Mouse (Mus musculus) cerebellum, adult 9-11 months (tissue): ENCODE results near the gene Chek2.

ENCODE experiments used
- DNase-seq: peaks from one replicate; pipeline ENCODE4 v3.0.0; 2022

Gene Chek2

GRCm38 (mm10) chr5:110906708-110907107 lies 66.9 kb downstream of the Chek2 start:
- no peak for DNase-seq

GRCm38 (mm10) chr5:110908879-110909278 lies 69.1 kb downstream of the Chek2 start:
- DNase-seq: no peak

- no peak for DNase-seq
Observed at GRCm38 (mm10) chr5:110909955-110910589, 70.3 kb downstream of the Chek2 start.

GRCm38 (mm10) chr5:110914859-110915258 lies 75.1 kb downstream of the Chek2 start:
- DNase-seq: no peak

GRCm38 (mm10) chr5:110916241-110916640 lies 76.5 kb downstream of the Chek2 start:
- peak; percentile 18 for DNase-seq

- no peak for DNase-seq
Observed at GRCm38 (mm10) chr5:110919541-110919940, 79.8 kb downstream of the Chek2 start.

- DNase-seq: no peak
Observed at GRCm38 (mm10) chr5:110923336-110923735, 83.6 kb downstream of the Chek2 start.
